Mouse (Mus musculus) kidney, adult 9 months (tissue): Measurements from ENCODE around the gene Dtx1.
A peak's percentile ranks its signal among the peaks of the same experiment; 100 is the strongest.

Experiments used
- DNase-seq: peaks from one replicate; pipeline ENCODE4 v3.0.0; 2022

Gene Dtx1

GRCm38 (mm10) chr5:120711827-120712226 lies at the start of gene Dtx1:
TSS of gene Dtx1 (minus strand) at chr5:120711927.
- no peak for DNase-seq

DNA sequence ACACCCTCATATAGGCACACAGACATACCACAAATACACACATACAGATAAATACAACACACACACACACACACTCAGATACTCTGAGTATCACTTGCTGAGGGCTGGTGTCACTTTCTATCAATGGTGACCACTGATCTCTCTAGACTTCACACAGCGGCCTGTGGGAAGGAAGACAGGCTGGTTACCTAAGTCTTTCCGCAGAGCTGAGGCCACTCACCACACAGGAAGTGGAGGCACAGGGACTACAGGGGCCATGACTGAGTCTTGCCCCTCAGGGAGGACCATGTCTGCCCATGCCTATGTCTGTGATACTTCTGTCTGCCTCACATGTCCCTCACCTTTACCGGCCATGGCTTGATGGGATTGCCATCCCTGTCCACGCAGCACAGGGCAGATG lies 42.5 kb upstream of the Dtx1 start:
- no peak for DNase-seq

DNA sequence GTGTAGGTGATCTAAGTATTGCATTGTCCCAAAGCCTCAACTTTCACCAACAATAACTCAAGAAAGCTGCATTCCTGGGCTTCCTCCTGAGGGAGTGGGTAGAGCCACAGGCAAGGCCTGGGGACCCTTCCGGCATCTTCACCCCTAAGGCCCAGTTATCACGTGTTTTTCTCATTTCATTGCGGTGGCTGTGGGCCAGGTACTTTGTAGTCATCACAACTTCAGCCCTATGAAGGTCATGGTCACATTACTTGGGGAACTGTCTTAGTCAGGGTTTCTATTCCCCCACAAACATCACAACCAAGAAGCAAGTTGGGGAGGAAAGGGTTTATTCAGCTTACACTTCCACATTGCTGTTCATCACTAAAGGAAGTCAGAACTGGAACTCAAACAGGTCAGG lies 41.1 kb upstream of the Dtx1 start:
- no peak for DNase-seq

GRCm38 (mm10) chr5:120751206-120751605 lies 39.5 kb upstream of the Dtx1 start:
- no peak for DNase-seq

- no peak for DNase-seq
Observed at GRCm38 (mm10) chr5:120749688-120750087, 38.0 kb upstream of the Dtx1 start, which contains the start of gene Oas2. TSS of gene Oas2 (minus strand) at chr5:120749853.

GRCm38 (mm10) chr5:120746451-120746850 lies 34.7 kb upstream of the Dtx1 start:
- DNase-seq = peak; percentile 62

GRCm38 (mm10) chr5:120742125-120742524 lies 30.4 kb upstream of the Dtx1 start:
- DNase-seq = peak; percentile 41

- DNase-seq = no peak
Observed at GRCm38 (mm10) chr5:120734380-120734990, 22.8 kb upstream of the Dtx1 start.

DNA sequence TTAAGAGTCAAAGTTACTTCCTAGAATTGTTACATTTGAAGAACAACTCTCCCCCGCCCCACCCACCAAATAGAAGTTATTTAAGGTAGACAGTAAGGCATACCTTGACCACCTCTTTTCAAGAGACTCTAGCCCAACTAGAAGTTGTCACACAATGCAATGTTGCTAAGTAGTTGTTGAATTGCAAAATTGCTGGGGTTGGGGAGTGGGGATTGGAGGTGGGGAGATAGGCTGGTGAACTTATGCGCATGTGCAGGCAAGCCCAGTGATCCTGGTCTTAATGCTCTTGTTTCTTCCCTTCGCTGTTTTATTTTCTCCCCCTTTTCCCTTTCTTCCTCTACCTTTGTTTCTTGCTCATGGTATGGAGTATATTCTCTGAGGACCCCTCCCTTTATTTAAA lies 22.0 kb upstream of the Dtx1 start:
- no peak for DNase-seq

DNA sequence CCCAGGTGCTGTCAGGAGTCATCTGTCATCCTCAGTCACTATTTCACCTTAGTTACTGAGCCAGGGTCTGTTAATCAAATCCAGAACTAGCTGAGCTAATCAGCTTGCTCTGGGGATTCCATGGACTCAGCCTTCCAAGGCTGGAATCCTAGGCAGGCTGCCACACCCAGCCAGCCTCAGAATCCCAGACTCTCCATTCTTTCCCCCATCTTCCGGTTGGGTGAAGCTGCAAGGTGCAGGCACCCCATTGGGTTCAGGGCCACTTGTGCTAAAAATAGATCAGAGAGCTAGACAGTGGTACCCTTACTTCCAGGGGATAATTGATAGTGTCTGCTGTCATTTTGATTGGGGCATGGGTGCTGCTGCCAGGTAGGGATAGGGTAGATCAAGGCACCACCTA lies 21.0 kb upstream of the Dtx1 start:
- no peak for DNase-seq

DNA sequence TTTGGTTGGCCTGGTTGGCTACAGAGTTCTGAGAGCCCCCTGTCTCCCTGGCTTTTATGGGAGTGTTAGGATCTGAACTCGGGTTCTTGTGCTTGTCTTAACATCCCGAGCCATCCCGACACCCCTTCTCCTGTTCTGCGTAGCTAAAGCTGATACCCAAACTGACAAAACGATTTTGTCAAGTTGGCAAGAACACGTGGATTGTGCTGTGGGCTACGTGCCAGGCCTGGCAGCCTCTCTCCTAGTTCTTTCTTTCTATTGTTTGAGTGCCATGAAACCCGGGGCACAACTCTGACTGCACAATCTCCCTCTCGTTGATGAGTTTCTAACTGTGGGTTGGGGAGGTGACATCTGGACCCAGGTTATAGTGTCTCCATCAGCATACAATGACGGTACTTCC lies 17.6 kb upstream of the Dtx1 start:
- no peak for DNase-seq

DNA sequence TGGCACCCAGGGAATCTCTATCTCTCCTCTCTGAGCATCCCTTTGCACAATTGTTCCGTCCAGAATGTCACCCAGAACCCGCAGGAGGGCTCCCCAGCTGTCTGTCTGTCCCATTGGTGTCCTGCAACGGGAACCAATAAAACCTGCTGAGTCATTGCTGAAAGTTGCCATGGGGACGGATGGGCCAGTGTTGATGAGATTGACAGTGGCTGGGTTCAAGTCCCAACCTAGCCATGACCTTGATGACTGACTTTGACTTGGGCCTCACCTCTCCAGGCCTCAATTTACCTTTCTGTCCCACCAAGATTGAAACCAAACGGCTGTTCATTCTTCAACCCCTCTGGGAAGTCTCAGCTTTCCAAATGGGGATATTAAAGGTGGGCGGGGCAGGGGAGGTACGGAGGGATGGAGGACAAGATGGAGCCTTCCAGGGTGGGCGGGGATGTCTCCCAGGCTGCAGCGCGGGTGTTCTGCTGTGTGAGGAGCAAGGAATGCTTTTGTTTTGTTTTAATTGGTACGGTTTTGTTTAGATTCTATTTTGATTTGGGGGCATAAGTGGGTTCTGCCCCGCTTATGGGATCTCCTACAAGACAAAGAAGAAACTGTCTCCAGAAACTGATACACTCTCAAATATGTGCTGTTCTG lies 14.2 kb upstream of the Dtx1 start:
- no peak for DNase-seq

- no peak for DNase-seq
Observed at GRCm38 (mm10) chr5:120721005-120721404, 9.3 kb upstream of the Dtx1 start.

GRCm38 (mm10) chr5:120718600-120719378 lies 7.1 kb upstream of the Dtx1 start:
- DNase-seq = no peak

GRCm38 (mm10) chr5:120717136-120717535 lies 5.4 kb upstream of the Dtx1 start:
- no peak for DNase-seq

GRCm38 (mm10) chr5:120714314-120714713 lies 2.6 kb upstream of the Dtx1 start:
- peak; percentile 57 for DNase-seq

DNA sequence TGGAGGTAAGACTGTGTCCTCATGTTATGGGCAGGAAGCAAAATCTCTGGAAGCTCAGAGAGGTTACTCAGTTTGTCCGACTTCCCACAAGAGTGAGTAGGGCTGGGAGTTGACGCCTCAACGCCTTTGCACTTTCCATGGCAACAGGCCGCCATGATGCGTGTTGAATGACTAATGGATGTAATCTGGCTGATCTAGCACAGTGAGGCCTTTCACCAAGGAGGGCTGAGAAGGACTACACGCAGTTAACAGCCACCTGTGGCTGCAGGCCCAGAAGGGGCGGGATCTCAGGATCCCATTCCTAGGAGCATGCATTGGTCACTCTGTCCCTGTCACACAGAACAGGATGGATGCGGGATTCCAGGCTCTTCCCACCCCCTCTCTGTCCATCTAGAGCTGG lies 994 bp upstream of the Dtx1 start:
- DNase-seq = no peak

- no peak for DNase-seq
Observed at GRCm38 (mm10) chr5:120711416-120711815, 311 bp downstream of the Dtx1 start.

DNA sequence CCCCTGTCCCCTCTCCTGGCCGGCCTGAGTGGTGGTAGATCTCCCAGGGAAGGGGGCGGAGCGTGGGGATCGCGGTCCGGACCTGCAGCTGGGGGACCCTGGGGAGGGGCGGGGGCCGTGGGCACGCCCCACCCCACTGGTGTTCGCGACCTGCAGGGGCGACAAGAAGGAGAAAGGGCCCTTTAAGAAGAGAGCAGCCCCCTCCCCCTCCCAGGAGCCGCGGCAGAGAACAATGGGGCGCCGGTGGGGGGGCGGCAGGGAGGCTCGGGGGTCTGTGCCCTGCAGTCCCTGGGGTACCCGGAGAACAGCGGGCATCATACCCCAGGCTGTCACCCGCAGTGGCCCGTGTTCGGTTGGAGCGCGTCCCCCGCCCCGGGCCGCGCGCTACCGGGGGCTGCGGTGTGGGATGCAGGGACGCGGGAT lies 890 bp downstream of the Dtx1 start:
- no peak for DNase-seq

DNA sequence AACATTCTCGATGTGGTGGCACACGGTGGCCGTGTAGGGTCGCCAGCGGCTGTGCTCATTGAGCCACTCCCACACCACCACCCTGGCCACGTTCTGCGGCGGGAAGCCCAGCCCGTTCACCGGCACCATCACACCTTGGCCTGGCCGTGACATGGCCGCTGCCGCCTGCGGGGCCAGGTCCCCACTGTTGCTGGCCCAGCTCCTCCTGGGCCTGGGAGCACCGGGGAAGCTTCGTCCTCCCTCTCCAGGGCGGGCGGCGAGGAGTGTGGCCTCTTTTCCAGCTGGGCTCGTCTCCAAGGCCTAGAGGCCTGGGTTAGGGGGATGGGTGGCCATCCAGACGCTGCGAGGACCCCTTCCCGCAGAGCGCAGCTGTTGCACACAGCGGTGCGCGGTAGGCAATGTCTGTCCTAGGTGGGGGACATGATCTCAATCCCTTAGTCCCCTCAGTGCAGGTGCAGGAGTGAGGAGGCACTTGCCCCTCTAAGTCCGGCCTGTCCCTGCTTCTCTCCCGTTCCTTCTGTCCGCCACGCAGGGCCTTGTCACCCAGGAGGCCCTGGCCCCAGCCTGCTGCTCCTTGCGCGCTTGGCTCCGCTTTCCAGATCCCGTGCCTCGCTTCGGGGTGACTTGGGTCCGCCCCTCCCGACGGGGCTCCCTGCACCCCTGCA lies 1.4 kb downstream of the Dtx1 start:
- DNase-seq = no peak

DNA sequence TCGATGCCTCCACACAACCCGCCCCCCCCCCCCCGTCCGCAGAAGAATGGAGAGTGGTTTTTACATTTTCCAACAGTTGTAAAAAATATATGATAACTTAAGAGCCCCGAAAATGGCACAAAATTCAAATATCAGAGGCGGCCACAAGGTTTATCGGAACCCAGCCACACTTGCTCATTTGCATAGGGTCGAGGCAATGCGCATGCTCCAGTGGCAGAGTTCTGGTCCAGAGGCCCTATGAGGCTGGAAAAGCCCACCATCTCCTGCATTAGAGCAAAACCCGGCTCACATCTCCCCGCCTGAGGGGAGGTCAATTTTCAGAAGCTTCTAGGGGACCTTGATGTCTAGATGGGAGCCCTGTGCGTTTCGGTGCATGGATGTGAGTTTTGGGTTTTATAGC lies 4.8 kb downstream of the Dtx1 start:
- no peak for DNase-seq

DNA sequence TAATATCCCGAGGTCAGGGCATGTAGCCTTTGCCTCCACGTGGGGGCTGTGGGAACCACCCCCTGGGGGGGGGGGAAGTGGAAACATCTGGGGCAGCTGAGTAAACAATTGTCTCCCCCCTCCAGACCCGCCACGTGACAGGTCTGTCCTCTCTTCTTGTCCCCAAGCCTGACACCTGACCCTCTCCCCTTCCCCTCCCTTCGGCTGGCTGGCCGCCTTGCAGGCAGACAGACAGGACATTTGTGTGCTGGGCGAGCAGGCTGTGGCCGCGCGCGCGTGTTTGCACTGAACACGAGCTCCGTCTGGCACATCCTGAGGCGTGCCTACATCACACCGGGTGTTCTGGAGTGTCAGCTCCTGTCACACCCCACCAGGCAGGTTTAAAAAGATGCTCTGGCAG lies 5.2 kb downstream of the Dtx1 start:
- no peak for DNase-seq

DNA sequence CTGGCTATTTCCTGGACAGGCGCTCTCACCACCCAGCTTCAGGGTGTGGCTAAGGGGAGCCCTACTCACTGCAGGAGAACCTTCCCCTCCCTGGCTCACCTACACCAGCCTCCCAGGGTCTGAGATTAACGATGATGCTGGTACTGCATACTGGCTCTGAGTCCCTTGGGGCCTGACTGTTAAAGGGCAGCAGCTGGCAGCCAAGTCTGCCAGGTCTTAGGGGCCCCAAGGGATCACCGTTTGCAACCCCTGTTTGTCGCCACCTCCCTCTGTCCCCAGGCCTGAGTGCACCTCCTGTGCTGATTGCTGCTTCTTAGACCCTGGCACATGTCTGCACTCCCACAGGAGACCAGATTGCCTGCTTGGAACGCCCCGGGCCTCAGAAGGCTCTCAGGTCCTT lies 7.3 kb downstream of the Dtx1 start:
- DNase-seq = no peak

DNA sequence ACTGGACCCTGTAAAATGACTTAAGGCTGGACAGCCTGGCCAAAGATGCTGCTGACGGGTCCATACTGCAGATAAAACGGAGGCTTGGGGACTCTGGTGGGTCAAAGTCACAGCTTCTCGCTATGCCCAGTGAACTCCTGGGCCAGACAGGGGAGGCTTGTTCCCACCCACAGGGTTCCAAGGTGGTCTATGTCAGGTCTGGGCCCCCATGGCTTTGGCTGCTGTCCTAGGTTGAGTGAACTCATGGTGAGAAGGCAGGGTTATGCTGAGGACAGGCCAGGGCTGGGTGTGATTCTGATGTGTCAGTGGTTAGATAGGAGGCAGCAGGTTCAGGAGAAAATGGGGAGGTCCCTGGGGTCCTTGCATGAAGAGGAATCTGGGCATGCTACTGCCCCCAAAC lies 8.1 kb downstream of the Dtx1 start:
- DNase-seq = no peak
